Mouse (Mus musculus) heart, postnatal 0 days (tissue): ENCODE data around the gene Eif4g3. TPM values are rescaled to one million over a fixed set of nuclear protein-coding genes. Genes with fewer than 3 reads are reported as not detected.
A peak's percentile ranks its signal among the peaks of the same experiment; 100 is the strongest.

Source experiments
- ATAC-seq: fragments of 200-750 bp; cut with Nextera tagmentation; 2 replicates; pipeline ENCODE4 v1.8.0; 2017; ENCODE audit warnings: low read depth, moderate number of reproducible peaks, moderate library complexity; ENCODE audit not compliant: insufficient read depth
- DNase-seq: peaks from one replicate; pipeline ENCODE4 v3.0.0-alpha.2; 2016; ENCODE audit warnings: low spot score
- H3K27ac ChIP-seq: fragments of 300-500 bp; sonication (generic); 2 replicates; pipeline ENCODE4 v1.5.1; 2014; ENCODE audit warnings: low read depth, mild to moderate bottlenecking
- H3K27me3 ChIP-seq: fragments of 300-500 bp; sonication (generic); 2 replicates; pipeline ENCODE4 v1.6.1; 2014; ENCODE audit warnings: low read length, mixed read lengths; ENCODE audit not compliant: control insufficient read depth, insufficient read depth
- H3K36me3 ChIP-seq: fragments of 300-500 bp; sonication (generic); replicated peaks from 2 replicates; pipeline ENCODE4 v1.6.1; 2014; ENCODE audit warnings: low read length, mixed read lengths; ENCODE audit not compliant: control insufficient read depth, insufficient read depth
- H3K4me1 ChIP-seq: fragments of 300-500 bp; sonication (generic); 2 replicates; pipeline ENCODE4 v1.6.1; 2014; ENCODE audit warnings: antibody characterized with exemption; ENCODE audit not compliant: control insufficient read depth, insufficient read depth
- H3K4me2 ChIP-seq: fragments of 300-500 bp; sonication (generic); 2 replicates; pipeline ENCODE4 v1.6.1; 2014; ENCODE audit warnings: low read depth, mild to moderate bottlenecking, low read length, moderate library complexity
- H3K4me3 ChIP-seq: fragments of 300-500 bp; sonication (generic); 2 replicates; pipeline ENCODE4 v1.5.1; 2014; ENCODE audit warnings: low read depth, low read length
- H3K9ac ChIP-seq: fragments of 300-500 bp; sonication (generic); replicated peaks from 2 replicates; pipeline ENCODE4 v1.6.1; 2014; ENCODE audit warnings: low read depth, low read length, mixed read lengths
- H3K9me3 ChIP-seq: fragments of 300-500 bp; sonication (generic); replicated peaks from 2 replicates; pipeline ENCODE4 v1.6.1; 2016; ENCODE audit warnings: low read length; ENCODE audit not compliant: control insufficient read depth
- CTCF ChIP-seq: IDR thresholded peaks from 2 replicates; pipeline ENCODE4 v1.5.1; 2016; ENCODE audit warnings: antibody characterized with exemption, control low read depth, low read depth
- EP300 ChIP-seq: IDR thresholded peaks from 2 replicates; pipeline ENCODE4 v1.6.1; 2016; ENCODE audit warnings: antibody characterized with exemption, low read depth
- WGBS: fragments of 180-500 bp; shearing (Covaris S2); extraction: QIAGEN DNeasy Blood & Tissue Kit; methylation state at CpG from one replicate; pipeline ENCODE4 v1.1.7; 2014; 5-methylcytosine and 5-hydroxymethylcytosine counted together
- microRNA-seq: library from miRNA; unstranded; fragments of <30 nt; microRNA quantifications from one replicate; pipeline ENCODE4, GENCODE M21; 2016
- polyA plus RNA-seq: library from polyadenylated mRNA; unstranded; fragments of >200 nt; fragmentation: Nextera tagmentation; extraction: Ambion mirVana; gene quantifications from 2 replicates; pipeline ENCODE4 v1.2.1, GENCODE M21; 2015
- total RNA-seq: library from RNA; depleted of rRNA; stranded (reverse); fragments of >200 nt; gene quantifications from 2 replicates; pipeline ENCODE4 v1.2.3, GENCODE M21; 2014; ENCODE audit warnings: low replicate concordance; rRNA removed

The Eif4g3 gene
- total and polyA plus RNA-seq, 2 experiments from 2014 or later: 10.7 to 11.1 TPM

DNA sequence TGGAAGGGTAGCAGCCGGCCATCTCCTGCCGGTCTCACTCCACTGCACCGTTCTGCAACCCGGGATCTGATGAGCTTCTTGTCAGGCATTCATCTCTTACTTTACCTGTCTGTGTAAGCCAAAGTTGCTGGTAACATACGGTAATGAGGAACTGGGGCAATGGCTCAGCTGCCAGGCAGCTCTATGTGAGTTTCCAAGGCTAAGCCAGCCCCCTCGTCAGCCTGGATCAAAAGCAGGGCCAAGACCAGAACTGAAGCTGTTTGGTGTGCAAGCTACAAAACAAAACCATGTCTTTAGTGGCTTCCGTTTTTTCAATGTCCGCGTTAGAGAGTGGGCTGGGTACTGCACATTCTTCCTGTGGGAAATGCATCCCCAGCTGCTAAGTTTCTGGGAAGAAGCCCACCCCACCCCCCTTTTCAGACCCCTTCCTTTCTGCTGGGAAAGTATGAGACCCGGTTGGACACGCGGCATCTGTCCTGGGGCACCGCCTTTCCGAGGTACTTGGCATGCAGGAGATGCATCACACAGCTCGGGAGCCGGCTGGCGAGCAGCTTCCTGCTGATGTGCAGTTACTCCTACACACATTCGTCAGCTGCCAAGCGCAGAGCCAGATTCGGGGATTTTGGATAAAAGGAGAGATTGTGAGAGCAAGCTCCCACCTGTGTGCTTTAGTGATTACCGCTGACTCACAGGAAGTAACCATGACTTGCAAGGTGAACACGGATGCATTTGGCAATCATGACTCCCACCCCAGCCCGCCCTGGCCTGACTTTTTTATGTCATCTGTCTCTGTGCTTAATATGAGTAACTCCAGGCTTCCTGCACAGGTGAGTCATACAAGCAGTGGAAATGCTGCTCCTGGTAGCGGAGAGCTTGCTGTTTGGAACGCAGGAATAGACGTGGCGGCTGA lies 254.2 kb downstream of the Eif4g3 start:
- no peak overlapping the region for H3K9ac ChIP-seq
- H3K4me3 ChIP-seq: no peak overlapping the region
- WGBS: 55% methylated on average over 27 of the region's 27 CpGs
- H3K4me2 ChIP-seq: no peak overlapping the region
- H3K4me1 ChIP-seq: peaks cover 10% of the 10 kb centered on the region
- no peak for TF ChIP-seq CTCF
- no peak for TF ChIP-seq EP300
- no peaks in the 10 kb centered on the region for H3K9me3 ChIP-seq
- peaks cover 47% of the 10 kb centered on the region for H3K36me3 ChIP-seq
- H3K27ac ChIP-seq: no peak overlapping the region
- no peak for DNase-seq
- H3K27me3 ChIP-seq: peaks cover 27% of the 10 kb centered on the region
- ATAC-seq: no peak

DNA sequence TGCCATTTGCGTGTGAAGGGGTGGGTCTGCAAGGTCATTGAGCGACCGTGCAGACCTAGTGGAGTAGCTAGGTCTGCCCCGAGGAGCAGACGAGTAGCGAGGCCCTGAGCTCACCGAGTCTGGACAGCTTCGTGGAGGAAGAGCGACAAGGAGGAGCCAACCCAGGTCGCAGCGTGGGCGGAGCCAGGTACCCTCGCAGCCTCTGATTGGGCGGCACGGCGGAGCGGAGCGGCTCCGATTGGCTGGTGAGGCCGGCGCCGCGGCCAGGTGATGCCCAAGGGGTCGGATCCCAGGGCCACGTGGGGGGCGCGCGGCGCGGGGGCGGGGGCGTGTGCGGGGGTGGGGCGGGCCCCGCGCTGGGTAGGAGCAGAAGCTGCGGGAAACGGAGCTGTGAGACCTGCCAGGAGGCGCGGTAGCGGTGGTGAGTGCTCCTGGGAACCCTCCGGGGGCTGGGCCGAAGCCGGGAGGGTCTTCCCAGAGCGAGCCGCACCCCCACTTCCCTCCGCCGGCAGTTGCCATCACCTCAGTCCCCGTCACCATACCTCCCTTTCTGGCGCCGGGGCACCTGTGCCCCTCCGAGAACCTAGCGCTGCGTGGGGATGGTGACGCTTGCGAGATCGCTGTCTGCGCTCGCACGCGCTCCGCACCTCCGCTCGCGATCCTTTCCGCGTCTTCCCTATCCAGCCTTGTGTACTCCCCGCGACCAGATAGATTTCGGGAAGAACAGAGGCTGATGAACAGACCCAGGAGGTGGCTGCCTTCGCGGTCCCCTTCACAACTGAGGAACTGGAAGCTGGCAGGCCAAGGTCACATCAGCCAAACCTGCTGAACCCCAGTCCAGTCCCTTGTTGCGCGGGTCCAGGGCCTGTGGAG lies 257.5 kb downstream of the Eif4g3 start, which contains the start of the genes Sh2d5 and Kif17:
TSS of gene Sh2d5 (plus strand) at position 316 of the 873 bp plus-strand sequence.
TSS of gene Kif17 (plus strand) at position 348 of the 873 bp plus-strand sequence.
- ATAC-seq: peak; percentile 72
- WGBS: 1% methylated on average over 62 of the region's 74 CpGs
- Histone ChIP-seq H3K36me3 (0 out of 2 replicates have a peak, but pooled peaks cover 14% of the 10 kb centered on the region), H3K9ac (peak within 1 kb of the TSS; percentile 12; the same call in 1 of the 2 replicates), H3K27me3 (peaks cover 37% of the 10 kb centered on the region), H3K4me3 (peak within 1 kb of the TSS; percentile 50), H3K27ac (no peak within 1 kb of the TSS), H3K9me3 (no peaks in the 10 kb centered on the region), H3K4me1 (peaks cover 17% of the 10 kb centered on the region), H3K4me2 (peak within 1 kb of the TSS; percentile 91)
- TF ChIP-seq CTCF (no peak), EP300 (no peak)
- peak; percentile 28 for DNase-seq

DNA sequence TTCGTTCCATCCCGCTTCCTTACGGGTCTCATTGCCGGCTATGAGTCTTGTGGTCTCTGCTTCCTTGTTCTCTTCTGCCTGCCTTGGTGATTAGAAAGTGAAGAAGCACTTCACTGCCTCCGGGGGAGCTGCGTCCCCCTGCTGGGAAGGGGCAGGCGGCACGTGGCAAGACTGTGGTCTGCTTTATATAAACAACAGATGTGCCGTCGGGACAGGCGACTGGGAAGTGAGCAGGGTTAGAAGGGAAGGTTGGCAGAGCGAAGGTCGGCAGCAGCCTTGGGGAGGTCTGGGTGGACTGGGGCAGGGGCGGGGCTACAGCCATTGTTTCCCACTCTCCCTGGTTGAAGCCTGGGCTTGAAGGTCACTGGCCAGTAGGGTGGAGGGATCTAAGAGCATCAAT lies 259.0 kb downstream of the Eif4g3 start:
- peak; percentile 33 for ATAC-seq
- H3K27ac ChIP-seq: no peak overlapping the region
- no peaks in the 10 kb centered on the region for H3K9me3 ChIP-seq
- 2% methylated on average over 14 of the region's 14 CpGs for WGBS
- peak; percentile 31 for DNase-seq
- H3K4me1 ChIP-seq: peaks cover 17% of the 10 kb centered on the region
- H3K4me3 ChIP-seq: peak overlapping the region; percentile 31
- H3K9ac ChIP-seq: no peak overlapping the region
- H3K4me2 ChIP-seq: peak overlapping the region; percentile 54
- H3K27me3 ChIP-seq: peaks cover 39% of the 10 kb centered on the region
- 0 out of 2 replicates have a peak, but pooled peaks cover 5% of the 10 kb centered on the region for H3K36me3 ChIP-seq
- no peak for TF ChIP-seq EP300
- no peak for TF ChIP-seq CTCF

DNA sequence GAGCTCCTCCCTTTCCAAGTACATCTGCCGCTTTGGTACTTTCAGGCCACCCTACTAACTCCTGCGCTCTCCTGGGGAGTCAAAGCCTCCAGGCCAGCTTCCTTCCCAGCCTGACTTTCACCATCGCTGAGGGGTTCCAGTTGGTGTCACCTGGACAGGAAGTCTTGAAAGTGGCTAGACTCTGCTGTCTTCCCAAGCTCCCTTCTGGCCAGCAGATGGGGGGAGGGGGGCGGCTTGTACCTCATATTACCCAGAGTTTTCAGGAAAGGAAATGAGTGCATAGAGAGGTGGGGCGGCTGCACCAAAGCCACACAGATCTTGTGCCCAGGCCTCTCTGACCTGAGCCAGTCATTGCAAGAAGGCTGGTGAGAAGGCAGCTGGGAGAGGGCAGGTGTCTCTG lies 259.4 kb downstream of the Eif4g3 start:
- H3K27me3 ChIP-seq: peaks cover 39% of the 10 kb centered on the region
- ATAC-seq (no peak), DNase-seq (no peak)
- 32% methylated on average over 5 of the region's 5 CpGs for WGBS
- H3K36me3 ChIP-seq: 0 out of 2 replicates have a peak, but pooled peaks cover under 1% of the 10 kb centered on the region
- H3K4me2 ChIP-seq: peak overlapping the region; percentile 54
- no peak overlapping the region for H3K27ac ChIP-seq
- TF ChIP-seq EP300: no peak
- no peak for TF ChIP-seq CTCF
- H3K4me3 ChIP-seq: peak overlapping the region; percentile 31
- H3K9me3 ChIP-seq: no peaks in the 10 kb centered on the region
- peaks cover 17% of the 10 kb centered on the region for H3K4me1 ChIP-seq
- no peak overlapping the region for H3K9ac ChIP-seq

DNA sequence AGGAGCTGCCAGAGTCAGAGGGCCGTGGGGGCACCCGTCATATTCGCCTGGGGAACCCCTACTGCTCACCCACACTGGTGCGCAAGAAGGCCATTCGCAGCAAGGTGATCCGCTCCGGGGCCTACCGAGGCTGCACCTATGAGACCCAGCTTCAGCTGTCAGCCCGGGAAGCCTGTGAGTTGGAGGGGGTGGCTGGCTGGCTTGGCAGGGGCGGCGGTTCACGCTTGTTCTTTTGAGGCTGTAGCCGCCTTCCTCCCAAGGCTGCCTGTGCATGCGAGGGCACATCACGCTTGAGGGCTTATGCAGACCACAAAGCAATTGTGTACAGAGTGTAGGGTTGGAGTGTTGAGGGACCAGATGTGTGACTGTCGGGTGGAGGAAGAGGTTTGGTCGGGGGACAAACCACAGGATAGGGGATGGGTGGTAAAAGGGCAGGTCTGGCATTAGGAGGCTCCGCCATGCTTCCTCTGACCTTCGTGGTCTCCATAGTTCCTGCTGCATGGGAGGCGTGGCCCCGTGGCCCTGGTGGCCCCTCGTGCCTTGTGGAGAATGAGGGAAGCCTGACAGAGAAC lies 264.4 kb downstream of the Eif4g3 start:
- Histone ChIP-seq H3K4me1 (peaks cover 5% of the 10 kb centered on the region; the same call in 1 of the 2 replicates), H3K36me3 (no peaks in the 10 kb centered on the region), H3K27ac (no peak overlapping the region), H3K27me3 (peaks cover 16% of the 10 kb centered on the region), H3K9ac (no peak overlapping the region), H3K4me2 (no peak overlapping the region), H3K9me3 (no peaks in the 10 kb centered on the region), H3K4me3 (no peak overlapping the region)
- WGBS: 81% methylated on average over 22 of the region's 22 CpGs
- DNase-seq (no peak), ATAC-seq (no peak)
- no peak for TF ChIP-seq CTCF
- no peak for TF ChIP-seq EP300

Small RNA genes within 50 kb of the gene (microRNA-seq; reads per million reads assigned to microRNA genes)
- gene Mir6399: 0.54 reads per million

Other genes starting within 250 kb of the Eif4g3 start
- 1.9 and 2.4 TPM in 2 replicates for gene Alpl, start 196.6 kb upstream of the Eif4g3 start, total RNA-seq
- gene Alpl, start 196.6 kb upstream of the Eif4g3 start, polyA plus RNA-seq: 2.2 and 2.3 TPM in 2 replicates
- gene Ece1, start 130.8 kb upstream of the Eif4g3 start, total RNA-seq: 140 and 238 TPM in 2 replicates
- 35.4 and 35.7 TPM in 2 replicates for gene Ece1, start 130.8 kb upstream of the Eif4g3 start, polyA plus RNA-seq
- gene Hp1bp3, start 223.3 kb downstream of the Eif4g3 start, total RNA-seq: 62.4 and 97.0 TPM in 2 replicates
- 78.1 and 80.9 TPM in 2 replicates for gene Hp1bp3, start 223.3 kb downstream of the Eif4g3 start, polyA plus RNA-seq